Mouse (Mus musculus): Measurements from ENCODE around the gene Zfp663.

The Zfp663 gene

DNA sequence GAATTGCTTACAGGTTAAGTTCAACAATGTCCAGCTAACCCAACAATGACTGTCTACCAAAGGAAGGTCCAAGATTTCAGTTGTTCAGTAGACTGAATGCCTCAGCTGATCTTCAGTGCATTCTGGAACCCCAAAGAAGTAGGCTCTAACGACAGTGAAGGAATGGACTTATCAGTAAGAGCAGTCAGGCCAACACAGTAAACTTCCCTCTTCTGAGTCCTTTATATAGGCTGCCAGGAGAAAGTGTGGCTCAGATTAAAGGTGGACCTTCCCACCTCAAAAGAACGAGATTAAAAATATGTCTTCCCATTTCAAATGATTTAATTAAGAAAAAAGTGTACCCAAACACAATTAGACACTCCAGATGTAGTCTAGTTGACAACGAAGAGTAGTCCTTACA is 1.8 kb upstream of the Zfp663 start:
- in situ Hi-C loops (cut with MboI, MseI), result loop anchor here (10.0 kb wide), 1 partner anchor 1066 kb away; no protein-coding TSS in a partner anchor

DNA sequence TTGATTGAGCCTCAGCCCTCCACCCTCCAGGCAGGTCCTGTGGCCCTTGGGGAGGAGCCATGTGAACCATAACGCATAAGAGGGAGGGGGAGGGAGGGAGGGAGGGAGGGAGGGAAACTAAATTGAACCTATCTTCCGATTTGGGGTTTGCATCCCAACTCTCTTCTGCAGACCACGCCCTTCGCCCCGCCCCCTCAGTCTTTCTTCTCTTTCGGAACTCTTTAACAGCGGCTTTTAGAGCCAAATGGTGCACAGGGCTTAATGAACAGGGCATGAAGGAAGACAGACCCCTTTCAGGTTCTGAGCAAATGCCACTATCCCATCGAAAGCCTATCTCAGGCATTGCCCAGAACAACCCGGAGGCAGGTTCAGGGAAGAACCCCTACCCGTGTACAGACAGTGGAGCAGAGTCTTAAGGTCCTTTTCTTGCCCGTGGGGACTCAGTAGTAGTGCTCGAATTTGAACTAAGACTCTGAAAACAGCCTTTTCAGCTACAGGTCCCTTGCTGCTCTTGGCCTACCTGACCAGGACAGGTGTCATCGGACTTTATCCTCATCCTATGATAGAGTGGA is 575 bp downstream of the Zfp663 start:
- in situ Hi-C loops (cut with MboI, MseI), result no loop called here

DNA sequence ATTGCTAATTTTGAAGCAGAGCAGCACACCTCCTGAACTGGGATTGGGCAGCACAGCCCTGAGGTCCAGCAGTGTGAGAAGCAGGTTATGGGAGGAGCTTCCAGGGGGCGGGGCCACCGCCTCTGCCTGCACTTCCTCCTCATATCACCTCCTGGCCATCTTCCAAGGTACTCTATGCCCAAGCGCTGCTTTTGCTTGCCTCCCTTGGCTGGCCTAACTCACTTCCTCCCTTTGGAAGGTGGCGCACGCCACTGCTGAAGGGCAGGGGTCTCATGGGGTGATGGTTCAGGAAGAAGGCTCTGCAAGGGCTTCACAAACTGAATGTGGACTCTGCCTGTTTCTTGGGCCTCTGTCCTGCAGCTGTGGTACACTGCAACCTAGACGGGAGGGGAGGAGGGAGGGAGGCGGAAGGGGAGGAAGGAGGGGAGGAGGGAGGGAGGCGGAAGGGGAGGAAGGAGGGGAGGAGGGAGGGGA is 1.4 kb downstream of the Zfp663 start:
- in situ Hi-C loops (cut with MboI, MseI), result no loop called here

DNA sequence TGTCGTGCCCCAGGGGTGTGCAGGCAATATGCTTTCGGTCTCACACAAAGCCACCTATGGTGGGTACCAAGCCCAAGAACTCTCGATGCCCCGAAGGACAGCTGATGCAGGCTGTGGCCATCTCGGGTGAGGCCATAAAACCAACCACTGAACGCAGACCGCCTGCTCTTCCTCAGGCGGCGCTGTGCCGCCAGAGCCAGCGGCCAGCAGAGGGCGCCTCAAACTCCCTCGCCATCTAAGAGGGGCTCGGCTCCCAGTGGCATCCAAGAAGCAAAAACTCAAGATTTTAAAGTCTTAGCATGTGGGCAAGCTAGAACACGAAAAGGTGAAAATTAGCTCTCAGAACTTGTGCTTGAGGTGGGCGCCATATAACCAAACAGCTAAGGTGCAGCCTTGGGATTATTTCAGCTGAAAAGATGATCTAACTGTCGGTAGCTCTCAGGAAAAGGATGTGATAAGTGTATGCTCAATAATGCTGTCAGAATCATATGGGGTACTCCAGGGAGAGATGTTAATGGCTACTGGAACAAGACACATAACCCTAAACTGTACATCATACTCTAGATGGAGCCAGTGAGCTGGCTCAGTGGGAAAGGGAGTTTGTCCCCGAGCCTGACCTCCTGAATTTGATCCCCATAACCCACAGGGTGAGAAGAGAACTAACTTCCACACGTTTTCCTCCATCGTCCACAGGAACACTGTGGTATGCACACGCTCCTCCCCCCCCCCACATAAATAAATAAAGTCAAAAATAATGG is 4.0 kb downstream of the Zfp663 start:
- in situ Hi-C loops (cut with MboI, MseI), result loop anchor here (5.0 kb wide), 2 partner anchors 138 to 287 kb away; partner anchors contain the start of gene Slc2a10

DNA sequence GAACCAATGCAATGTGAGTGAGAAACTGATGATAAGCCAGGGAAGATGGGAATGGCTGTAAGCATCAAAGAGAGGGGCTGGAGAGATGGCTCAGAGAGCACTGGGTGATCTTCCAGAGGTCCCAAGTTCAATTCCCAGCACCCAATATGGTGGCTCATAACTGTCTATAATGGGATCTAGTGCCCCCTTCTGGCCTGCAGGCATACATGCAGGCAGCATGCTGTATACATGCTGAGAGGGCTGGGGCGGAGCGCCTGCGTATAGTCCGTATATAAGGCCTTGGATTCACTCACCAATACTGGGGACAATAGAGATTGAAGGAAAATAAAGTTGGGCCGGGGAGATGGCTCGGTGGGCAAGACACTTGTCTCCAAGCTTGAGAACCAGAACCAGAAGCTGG is 5.2 kb downstream of the Zfp663 start:
- in situ Hi-C loops (cut with MboI, MseI), result loop anchor here (5.0 kb wide), 2 partner anchors 139 to 286 kb away; partner anchors contain the start of gene Slc2a10

DNA sequence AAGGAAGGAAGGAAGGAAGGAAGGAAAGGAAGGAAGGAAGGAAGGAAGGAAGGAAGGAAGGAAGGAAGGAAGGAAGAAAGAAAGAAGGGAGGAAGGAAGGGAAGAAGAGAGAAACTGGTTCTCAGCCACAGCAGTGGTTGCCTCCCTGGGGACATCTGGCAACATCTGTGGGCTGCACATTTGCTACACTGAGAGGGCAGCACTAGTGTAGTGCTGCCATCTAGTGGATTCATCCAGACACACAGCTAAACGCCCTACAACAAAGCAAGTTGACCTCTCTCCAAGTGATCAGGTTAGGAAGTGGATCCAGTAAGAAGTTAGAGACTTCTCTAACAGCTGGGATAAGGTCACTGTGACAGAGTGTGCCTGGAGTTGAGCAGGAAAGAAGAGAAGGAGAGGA is 7.7 kb downstream of the Zfp663 start:
- in situ Hi-C loops (cut with MboI, MseI), result loop anchor here (5.0 kb wide), 2 partner anchors 141 to 284 kb away; partner anchors contain the start of gene Slc2a10

DNA sequence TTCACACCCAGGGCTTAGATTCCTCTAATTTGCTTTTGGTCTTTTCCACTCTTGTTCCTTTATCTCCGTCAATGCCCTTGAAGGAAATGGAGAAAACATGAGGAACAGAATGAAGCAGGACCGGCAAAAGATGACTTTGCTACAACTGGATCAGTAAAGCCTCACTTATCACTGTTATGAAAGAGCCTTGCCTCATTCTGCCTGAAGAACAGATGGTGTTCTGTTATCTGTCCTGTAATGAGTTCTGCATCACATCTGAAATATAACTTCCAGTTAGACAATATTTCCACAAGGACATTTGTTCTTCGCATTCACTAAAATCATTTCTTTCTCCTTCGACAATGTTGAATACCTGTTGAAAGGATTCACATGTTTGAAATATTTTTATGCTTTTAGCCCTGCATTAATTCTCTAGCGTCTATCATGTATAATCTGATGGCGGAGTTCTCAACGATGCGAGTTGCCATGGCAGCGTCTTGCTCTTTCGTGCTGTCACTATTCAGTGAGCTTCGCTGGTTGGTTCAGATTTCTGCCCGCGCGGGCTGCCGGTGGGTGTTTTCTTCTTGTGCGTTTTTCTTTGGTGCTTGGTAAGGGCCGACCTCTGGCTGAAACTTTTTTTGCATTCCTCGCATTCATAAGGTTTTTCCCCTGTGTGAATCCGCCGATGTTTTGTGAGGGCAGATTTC is 16.6 kb downstream of the Zfp663 start:
- in situ Hi-C loops (cut with MboI, MseI), result no loop called here

DNA sequence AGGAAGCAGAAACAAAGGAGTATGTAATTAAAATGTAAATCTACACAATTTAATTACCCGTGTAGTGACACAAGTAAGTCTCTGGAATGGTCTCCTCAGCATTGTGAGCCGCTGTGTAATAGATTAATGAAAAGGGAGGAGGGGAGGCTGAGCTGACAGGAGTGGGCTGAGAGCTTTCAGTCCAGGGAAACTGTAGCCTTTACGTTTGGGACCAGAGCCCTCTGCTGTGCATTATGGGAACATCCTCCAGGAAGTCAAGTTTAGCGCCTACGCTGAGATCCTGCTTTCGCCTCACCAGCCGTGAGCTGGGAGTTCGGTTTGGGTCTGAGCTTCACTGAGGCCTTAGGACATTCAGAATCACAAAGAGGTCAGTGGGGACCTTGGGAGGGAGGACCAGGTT is 19.1 kb downstream of the Zfp663 start:
- in situ Hi-C loops (cut with MboI, MseI), result no loop called here

DNA sequence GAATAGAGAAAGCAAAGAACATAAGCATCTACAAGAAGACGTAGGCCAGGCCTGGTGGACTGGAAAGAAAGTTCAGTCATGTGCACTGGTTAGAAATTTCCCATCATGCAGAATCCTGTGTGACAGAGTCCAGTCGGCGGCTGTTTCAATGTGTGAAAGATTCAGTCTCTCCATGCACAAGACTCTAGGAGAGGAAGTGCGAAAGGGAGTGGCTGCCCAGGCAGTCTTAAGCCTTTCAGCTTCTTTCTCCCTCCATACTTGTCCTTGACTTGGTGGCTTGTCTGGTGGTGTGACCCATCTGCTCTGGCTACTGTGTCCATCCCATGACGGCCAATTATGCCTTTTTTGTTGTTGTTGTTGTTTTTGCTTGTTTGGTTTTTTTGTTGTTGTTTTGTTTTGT is 22.3 kb downstream of the Zfp663 start:
- in situ Hi-C loops (cut with MboI, MseI), result no loop called here

DNA sequence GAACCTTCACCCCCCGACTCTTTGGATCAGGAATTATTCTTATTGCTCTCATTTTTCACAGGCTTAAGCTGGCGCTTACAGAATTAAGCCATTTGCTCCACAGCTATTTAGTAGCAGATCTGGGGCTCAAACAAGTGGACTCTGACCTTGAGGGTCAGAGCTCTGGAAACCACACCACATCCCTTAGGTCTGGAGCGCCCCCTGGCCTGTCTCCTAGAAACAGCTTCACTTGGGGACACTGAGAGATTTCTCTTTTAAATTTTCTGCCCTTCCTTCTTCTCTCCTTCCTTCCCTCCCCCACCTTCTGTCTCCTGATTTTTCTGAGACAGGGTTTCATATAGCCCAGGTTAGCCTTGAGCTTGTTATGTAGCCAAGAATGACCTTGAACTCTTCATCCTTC is 31.3 kb downstream of the Zfp663 start:
- in situ Hi-C loops (cut with MboI, MseI), result no loop called here

DNA sequence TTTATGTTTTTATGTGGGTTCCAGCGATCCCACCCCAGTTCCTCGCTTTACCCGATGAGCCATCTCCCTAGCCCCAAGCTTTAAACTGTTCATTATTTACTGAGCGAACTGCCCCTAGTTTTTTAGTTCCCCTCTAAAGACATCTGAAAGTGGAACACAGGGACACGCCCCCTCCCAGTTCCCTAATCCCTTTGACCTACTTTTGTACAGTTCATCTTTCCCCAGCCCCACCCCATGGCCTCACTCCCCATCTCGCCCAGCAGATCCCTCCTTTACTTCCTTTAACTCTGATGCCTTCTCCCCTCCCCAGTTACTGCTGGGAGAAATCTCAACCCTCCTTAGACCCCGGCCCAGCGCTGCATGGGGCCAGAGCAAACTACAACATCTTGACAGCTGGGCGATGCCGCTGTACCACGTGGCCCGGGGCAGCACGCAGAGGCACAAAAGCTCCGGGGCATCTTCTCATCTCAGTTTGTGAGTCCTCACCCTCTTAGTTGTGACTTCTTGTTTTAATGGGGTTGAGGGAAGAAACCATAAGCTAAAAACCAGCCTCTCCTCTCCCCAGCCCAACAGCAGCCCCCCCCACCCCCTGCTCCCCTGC is 35.8 kb downstream of the Zfp663 start:
- in situ Hi-C loops (cut with MboI, MseI), result no loop called here

DNA sequence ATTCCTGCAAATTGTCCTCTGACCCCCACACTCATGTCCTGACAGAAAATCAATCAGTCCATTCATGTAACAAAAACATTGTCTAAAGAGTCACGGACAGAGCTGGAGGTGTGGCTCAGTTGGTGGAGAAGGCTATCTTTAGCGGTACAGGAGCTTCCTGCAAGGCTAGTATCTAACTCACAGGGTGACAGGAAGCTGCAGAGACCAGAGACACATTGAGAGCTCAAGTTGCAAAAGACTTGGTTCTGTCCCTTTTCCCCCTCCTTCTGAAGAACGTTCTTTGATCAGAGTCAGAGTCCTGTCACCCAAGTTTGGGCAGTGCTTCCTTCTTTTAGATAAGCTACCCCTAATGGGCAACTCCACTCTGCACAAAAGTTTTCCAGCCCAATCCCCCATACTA is 38.8 kb downstream of the Zfp663 start:
- in situ Hi-C loops (cut with MboI, MseI), result no loop called here

DNA sequence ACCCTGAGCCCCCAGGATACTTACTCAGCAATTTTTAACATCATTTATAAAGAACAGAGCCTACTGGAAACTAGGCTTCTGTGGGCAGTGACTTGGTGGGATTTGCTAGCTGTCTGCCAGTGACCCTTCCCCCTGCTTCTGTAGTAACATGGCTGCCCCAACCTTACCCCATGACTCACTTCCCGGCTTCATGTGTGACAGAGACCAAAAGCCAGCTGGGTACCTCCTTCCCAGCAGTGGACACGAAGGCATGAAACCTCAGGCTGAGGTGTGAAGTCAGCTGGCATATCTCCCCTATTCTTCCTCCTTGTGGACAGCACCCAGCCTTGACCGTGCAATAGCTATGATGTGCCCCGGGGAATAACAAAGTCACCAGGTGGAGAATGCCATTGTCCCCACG is 39.8 kb downstream of the Zfp663 start:
- in situ Hi-C loops (cut with MboI, MseI), result no loop called here

DNA sequence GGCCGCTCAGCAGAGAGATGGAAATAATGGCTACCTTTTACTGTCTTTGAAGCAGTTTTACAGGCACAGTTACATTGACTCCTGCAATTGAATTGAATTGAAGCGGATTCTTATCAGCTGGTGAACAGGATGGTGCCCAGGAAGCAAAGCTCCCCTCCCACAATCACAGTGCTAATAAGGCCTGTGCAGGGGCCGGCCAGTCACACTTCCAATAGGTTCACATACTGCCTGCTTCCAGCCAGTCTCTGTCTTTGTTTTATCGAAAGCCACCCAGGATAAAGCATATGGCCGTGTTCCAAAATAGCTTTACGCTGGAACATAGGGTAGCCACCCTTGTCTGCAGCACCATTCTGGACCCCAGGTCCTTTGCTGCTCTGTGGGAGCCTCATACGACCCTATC is 41.1 kb downstream of the Zfp663 start:
- in situ Hi-C loops (cut with MboI, MseI), result no loop called here

DNA sequence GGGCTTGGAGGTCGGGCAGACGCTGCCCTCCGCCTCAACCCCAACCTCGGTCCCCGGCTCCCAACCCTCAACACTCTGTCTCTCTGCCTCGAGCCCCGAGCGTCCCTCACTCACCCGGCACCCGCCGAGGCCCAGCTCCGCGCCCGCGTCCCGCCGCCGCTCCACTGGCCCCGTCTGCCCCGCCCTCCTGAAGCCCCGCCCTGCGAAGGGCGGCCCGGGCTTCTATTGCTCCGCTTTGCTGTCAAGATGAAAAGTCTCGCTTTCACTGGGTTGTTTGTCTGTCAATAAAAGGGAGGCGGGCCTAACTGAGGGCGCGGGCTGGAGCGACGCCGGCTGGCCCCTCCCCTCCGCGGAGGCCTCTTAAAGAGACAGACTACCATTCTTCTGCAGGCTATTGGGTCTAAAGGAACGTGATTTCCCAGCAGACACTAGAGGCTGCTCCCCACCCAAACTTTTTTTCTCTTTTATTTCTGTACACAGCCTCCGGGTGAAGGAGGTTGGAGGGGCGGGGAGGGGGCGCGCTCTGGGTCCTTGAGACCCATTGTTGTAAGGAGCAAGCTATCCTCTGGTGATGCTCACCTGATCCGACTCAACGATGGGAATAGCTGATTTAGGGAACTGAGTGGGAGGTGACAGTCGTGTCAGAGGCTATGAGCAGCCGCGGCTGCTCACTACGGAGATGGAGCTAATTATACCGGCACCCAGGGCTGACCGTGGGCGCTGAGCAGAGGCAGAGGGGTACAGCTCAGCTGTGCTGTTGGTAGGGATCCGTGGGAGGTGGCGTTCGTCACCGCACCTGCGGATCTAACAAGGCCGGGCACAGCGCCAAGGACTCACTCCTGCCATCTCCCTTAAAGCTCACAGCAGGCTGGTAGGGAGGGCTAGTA is 42.0 kb downstream of the Zfp663 start, which contains the start of gene Elmo2:
Elmo2 (minus strand) TSS at position 176 of the 887 bp plus-strand sequence.
- in situ Hi-C loops (cut with MboI, MseI), result no loop called here

DNA sequence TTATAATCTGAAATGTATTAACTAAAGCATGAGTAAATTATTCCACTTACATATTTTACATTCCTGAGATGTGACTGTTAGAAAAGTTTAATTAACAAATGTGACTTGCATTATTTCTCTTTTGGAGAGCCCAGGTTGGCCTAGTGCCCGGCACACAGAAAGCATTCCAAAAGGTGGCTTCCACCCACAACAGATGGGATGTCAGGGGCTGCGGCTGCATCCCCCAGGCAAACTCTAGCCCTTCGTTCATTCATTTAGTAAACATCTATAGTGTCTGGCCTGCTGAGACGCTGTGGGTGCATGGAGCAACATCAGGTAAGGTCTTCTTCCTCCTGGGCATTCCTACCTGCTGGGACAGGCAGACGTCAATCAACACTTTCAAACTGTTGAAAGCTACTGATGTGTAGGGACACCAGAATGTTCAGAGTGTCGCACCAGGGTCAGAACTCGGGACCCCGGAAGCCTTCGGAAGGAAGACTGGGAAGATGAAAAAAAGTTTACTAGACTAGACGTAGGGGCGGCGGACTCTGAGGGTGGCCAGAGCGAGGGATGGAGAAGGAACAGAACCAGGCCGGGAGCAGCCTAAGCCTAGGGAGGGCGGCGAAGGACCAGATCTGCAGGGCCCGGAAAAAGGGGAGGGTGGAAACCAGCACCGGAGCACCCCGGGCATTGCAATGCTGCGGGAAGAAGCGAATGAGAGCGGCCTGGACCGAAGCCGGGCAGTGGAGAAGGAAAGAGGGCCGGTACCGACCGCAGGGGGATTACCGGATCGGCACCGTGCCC is 42.8 kb downstream of the Zfp663 start:
- in situ Hi-C loops (cut with MboI, MseI), result no loop called here

DNA sequence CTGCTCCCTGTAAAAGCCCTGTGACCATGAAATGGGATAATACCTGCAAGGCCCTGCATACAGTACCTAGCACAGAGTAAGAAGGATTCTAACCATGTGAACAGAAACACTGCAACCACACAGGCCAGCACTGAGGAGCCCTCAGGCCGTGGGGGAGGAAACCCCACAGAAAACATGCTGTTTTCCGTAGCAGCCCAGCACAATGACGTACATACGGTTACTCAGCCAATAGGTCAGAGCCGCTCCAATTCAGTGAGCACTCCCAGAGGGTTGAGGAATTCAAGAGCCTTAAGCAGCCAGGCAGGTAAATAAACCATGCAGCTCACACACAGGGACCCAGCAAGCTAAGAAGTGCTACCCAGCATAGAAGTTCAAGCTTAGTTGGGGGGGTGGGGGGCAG is 44.6 kb downstream of the Zfp663 start:
- in situ Hi-C loops (cut with MboI, MseI), result loop anchor here (5.0 kb wide), 1 partner anchor 37 kb away; the partner anchor contains the start of gene Slc35c2

DNA sequence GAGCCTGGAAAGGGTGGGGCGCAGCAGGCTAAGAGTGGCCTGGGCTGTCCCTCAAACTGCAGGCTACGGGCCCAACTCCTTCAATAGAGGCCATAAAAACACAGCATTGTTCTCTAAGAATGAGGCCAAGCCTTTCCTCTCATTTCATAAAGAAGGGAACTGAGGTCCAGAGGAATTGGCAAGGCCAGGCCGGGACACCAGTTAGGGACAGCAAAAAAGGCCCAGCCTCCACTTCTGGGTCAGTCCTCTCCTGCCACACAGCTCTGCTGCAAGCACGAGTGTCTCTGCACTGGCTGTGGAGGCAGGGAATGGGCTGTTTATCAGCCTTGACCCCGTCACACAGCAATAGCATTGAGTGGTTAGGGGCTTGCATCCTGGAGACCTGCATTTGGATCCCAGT is 45.0 kb downstream of the Zfp663 start:
- in situ Hi-C loops (cut with MboI, MseI), result loop anchor here (5.0 kb wide), 1 partner anchor 36 kb away; the partner anchor contains the start of gene Slc35c2

DNA sequence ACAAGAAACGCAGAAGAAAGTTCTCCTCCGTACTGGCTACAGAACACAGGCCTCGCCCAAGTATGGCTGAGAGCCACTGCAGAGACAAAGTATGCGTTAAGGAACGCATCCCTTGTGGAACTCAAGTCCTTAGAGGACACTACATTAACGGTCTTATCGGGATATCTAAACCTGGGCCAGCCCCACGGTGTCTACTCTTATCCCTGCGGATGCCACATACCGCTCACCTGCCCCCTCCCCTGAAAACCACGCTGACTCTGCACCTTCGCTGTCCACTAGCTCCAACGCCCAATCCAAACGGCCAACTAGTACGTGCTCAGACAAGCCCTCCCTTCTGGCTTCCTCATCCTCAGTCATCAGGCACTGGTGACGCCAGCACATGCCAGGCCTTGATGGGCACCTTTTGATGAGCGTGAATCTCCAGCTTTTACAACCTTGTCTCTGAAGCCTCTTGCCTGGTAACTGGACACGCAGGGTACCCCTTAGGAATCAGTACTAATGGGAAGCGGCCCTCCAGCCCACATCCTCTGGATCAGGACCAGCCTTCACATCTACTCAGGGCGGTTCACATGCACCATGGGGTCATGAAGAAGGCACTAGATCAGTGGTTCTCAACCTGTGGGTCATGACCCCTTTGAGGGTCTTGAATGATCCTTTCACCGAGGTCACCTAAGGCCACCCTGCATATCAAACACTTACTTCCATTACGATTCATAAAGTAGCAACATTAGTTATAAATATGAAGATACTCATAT is 46.4 kb downstream of the Zfp663 start:
- in situ Hi-C loops (cut with MboI, MseI), result loop anchor here (5.0 kb wide), 1 partner anchor 35 kb away; the partner anchor contains the start of gene Slc35c2

Measured in T-helper 2 cell (primary cell).